Mouse (Mus musculus) liver, embryonic 11.5 days (tissue): Measurements from ENCODE around the gene Nmnat3. TPM values are rescaled to one million over a fixed set of nuclear protein-coding genes. Genes with fewer than 3 reads are reported as not detected.

ENCODE experiments used
- ATAC-seq: fragments of 200-750 bp; cut with Nextera tagmentation; replicated peaks from 2 replicates; pipeline ENCODE4 v1.8.0; 2017; ENCODE audit warnings: moderate number of reproducible peaks, mild to moderate bottlenecking, moderate TSS enrichment, moderate library complexity; ENCODE audit not compliant: low FRiP score
- DNase-seq: peaks from one replicate; pipeline ENCODE4 v3.0.0-alpha.2; 2017; ENCODE audit warnings: low spot score
- H3K27ac ChIP-seq: fragments of 300-500 bp; sonication (generic); 2 replicates; pipeline ENCODE4 v1.5.1; 2014; ENCODE audit warnings: mild to moderate bottlenecking, low read depth, low read length, control low read depth
- H3K27me3 ChIP-seq: fragments of 300-500 bp; sonication (generic); replicated peaks from 2 replicates; pipeline ENCODE4 v1.6.1; 2014; ENCODE audit warnings: low read length, mixed read lengths; ENCODE audit not compliant: control insufficient read depth, insufficient read depth
- H3K36me3 ChIP-seq: fragments of 300-500 bp; sonication (generic); 2 replicates; pipeline ENCODE4 v1.6.1; 2014; ENCODE audit warnings: mild to moderate bottlenecking, low read length, moderate library complexity, mixed read lengths; ENCODE audit not compliant: control insufficient read depth, insufficient read depth
- H3K4me1 ChIP-seq: fragments of 300-500 bp; sonication (generic); replicated peaks from 2 replicates; pipeline ENCODE4 v1.6.1; 2014; ENCODE audit warnings: low read length, mixed read lengths; ENCODE audit not compliant: control insufficient read depth, insufficient read depth
- H3K4me2 ChIP-seq: fragments of 300-500 bp; sonication (generic); 2 replicates; pipeline ENCODE4 v1.6.1; 2014; ENCODE audit warnings: mild to moderate bottlenecking, control low read depth, moderate library complexity
- H3K4me3 ChIP-seq: fragments of 300-500 bp; sonication (generic); 2 replicates; pipeline ENCODE4 v1.5.1; 2014; ENCODE audit warnings: low read depth, low read length, control low read depth
- H3K9ac ChIP-seq: fragments of 300-500 bp; sonication (generic); 2 replicates; pipeline ENCODE4 v1.6.1; 2014; ENCODE audit warnings: low read depth, low read length, control low read depth
- H3K9me3 ChIP-seq: fragments of 300-500 bp; sonication (generic); 2 replicates; pipeline ENCODE4 v1.6.1; 2016; ENCODE audit warnings: low read length, inconsistent platforms, mixed read lengths; ENCODE audit not compliant: control insufficient read depth
- WGBS: fragments of 180-500 bp; shearing (Covaris S2); extraction: QIAGEN DNeasy Blood & Tissue Kit; methylation state at CpG from one replicate; pipeline ENCODE4 v1.1.7; 2014; 5-methylcytosine and 5-hydroxymethylcytosine counted together
- polyA plus RNA-seq: library from polyadenylated mRNA; unstranded; fragments of >200 nt; fragmentation: Nextera tagmentation; extraction: Ambion mirVana; gene quantifications from 2 replicates; pipeline ENCODE4 v1.2.1, GENCODE M21; 2014

Gene Nmnat3
- polyA plus RNA-seq, 1 experiment from 2014 or later = 35.9 TPM

- no peaks in the 10 kb centered on the region for H3K36me3 ChIP-seq
- no peak overlapping the region for H3K27ac ChIP-seq
- 77% methylated on average over 10 of the region's 10 CpGs for whole genome bisulfite sequencing
- no peaks in the 10 kb centered on the region for H3K4me1 ChIP-seq
- H3K4me2 ChIP-seq = no peak overlapping the region
- H3K4me3 ChIP-seq = no peak overlapping the region
- no peaks in the 10 kb centered on the region for H3K27me3 ChIP-seq
- DNase-seq = no peak
- no peak overlapping the region for H3K9ac ChIP-seq
- ATAC-seq = no peak
- no peaks in the 10 kb centered on the region for H3K9me3 ChIP-seq
Measured at GRCm38 (mm10) chr9:98387741-98388632, 100.8 kb downstream of the Nmnat3 start.

- no peak overlapping the region for H3K4me2 ChIP-seq
- 83% methylated on average over 5 of the region's 5 CpGs for WGBS
- H3K27me3 ChIP-seq = no peaks in the 10 kb centered on the region
- ATAC-seq = no peak
- no peaks in the 10 kb centered on the region for H3K9me3 ChIP-seq
- H3K4me3 ChIP-seq = no peak overlapping the region
- H3K36me3 ChIP-seq = no peaks in the 10 kb centered on the region
- DNase-seq = no peak
- no peaks in the 10 kb centered on the region for H3K4me1 ChIP-seq
- H3K27ac ChIP-seq = no peak overlapping the region
- H3K9ac ChIP-seq = no peak overlapping the region
Measured at GRCm38 (mm10) chr9:98388633-98388965, 101.4 kb downstream of the Nmnat3 start.

- Histone ChIP-seq H3K36me3 (no peaks in the 10 kb centered on the region), H3K9ac (no peak overlapping the region), H3K4me3 (no peak overlapping the region), H3K27ac (no peak overlapping the region), H3K4me1 (no peaks in the 10 kb centered on the region), H3K9me3 (no peaks in the 10 kb centered on the region), H3K4me2 (no peak overlapping the region), H3K27me3 (no peaks in the 10 kb centered on the region)
- ATAC-seq (no peak), DNase-seq (no peak)
- WGBS = 86% methylated on average over 4 of the region's 4 CpGs
Measured at GRCm38 (mm10) chr9:98393496-98393895, 106.3 kb downstream of the Nmnat3 start.

- Histone ChIP-seq H3K9ac (no peak overlapping the region), H3K4me3 (no peak overlapping the region), H3K27ac (no peak overlapping the region), H3K4me1 (no peaks in the 10 kb centered on the region), H3K9me3 (no peaks in the 10 kb centered on the region), H3K36me3 (no peaks in the 10 kb centered on the region), H3K4me2 (no peak overlapping the region), H3K27me3 (no peaks in the 10 kb centered on the region)
- WGBS = 81% methylated on average over 6 of the region's 6 CpGs
- DNase-seq (no peak), ATAC-seq (no peak)
Measured at GRCm38 (mm10) chr9:98397211-98397610, 110.0 kb downstream of the Nmnat3 start.

GRCm38 (mm10) chr9:98397866-98398265 is 110.6 kb downstream of the Nmnat3 start:
- no peak overlapping the region for H3K4me3 ChIP-seq
- no peak for ATAC-seq
- no peak for DNase-seq

GRCm38 (mm10) chr9:98400185-98400894 is 113.1 kb downstream of the Nmnat3 start:
- DNase-seq (no peak), ATAC-seq (no peak)
- WGBS = 84% methylated on average over 13 of the region's 13 CpGs
- H3K9ac ChIP-seq = no peak overlapping the region
- no peaks in the 10 kb centered on the region for H3K4me1 ChIP-seq
- no peak overlapping the region for H3K27ac ChIP-seq
- no peak overlapping the region for H3K4me2 ChIP-seq
- H3K27me3 ChIP-seq = no peaks in the 10 kb centered on the region
- no peaks in the 10 kb centered on the region for H3K9me3 ChIP-seq
- H3K36me3 ChIP-seq = no peaks in the 10 kb centered on the region
- no peak overlapping the region for H3K4me3 ChIP-seq

More at GRCm38 (mm10) chr9:98397866-98398265, 110.6 kb downstream of the Nmnat3 start:
- Histone ChIP-seq H3K9ac (no peak overlapping the region), H3K9me3 (no peaks in the 10 kb centered on the region), H3K27ac (no peak overlapping the region), H3K27me3 (no peaks in the 10 kb centered on the region), H3K4me2 (no peak overlapping the region), H3K4me1 (no peaks in the 10 kb centered on the region), H3K36me3 (no peaks in the 10 kb centered on the region)
- WGBS = 72% methylated on average over 3 of the region's 3 CpGs

GRCm38 (mm10) chr9:98401611-98402010 is 114.4 kb downstream of the Nmnat3 start:
- H3K9ac ChIP-seq = no peak overlapping the region
- H3K4me2 ChIP-seq = no peak overlapping the region
- H3K4me3 ChIP-seq = no peak overlapping the region
- 87% methylated on average over 5 of the region's 5 CpGs for whole genome bisulfite sequencing
- H3K27ac ChIP-seq = no peak overlapping the region
- no peaks in the 10 kb centered on the region for H3K4me1 ChIP-seq
- no peaks in the 10 kb centered on the region for H3K27me3 ChIP-seq
- DNase-seq (no peak), ATAC-seq (no peak)
- H3K36me3 ChIP-seq = no peaks in the 10 kb centered on the region
- no peaks in the 10 kb centered on the region for H3K9me3 ChIP-seq

GRCm38 (mm10) chr9:98407771-98408170 is 120.5 kb downstream of the Nmnat3 start:
- no peaks in the 10 kb centered on the region for H3K27me3 ChIP-seq
- H3K9me3 ChIP-seq = no peaks in the 10 kb centered on the region
- ATAC-seq (no peak), DNase-seq (no peak)
- no peaks in the 10 kb centered on the region for H3K4me1 ChIP-seq
- H3K27ac ChIP-seq = no peak overlapping the region
- WGBS = 92% methylated on average over 12 of the region's 12 CpGs
- no peak overlapping the region for H3K9ac ChIP-seq
- no peak overlapping the region for H3K4me3 ChIP-seq
- no peaks in the 10 kb centered on the region; the same call in 1 of the 2 replicates for H3K36me3 ChIP-seq
- no peak overlapping the region for H3K4me2 ChIP-seq
